Mouse (Mus musculus): ENCODE results near the gene Bpifb5.
A peak's percentile ranks its signal among the peaks of the same experiment; 100 is the strongest.
"Not testable (repeated sequence)": the region's sequence is repeated elsewhere in the genome, so short reads cannot be mapped to it uniquely, and the experiment has no call there.

The Bpifb5 gene

GRCm38 (mm10) chr2:154242726-154243125, 19.2 kb downstream of the Bpifb5 start:
- DNase-seq: not testable (repeated sequence)

- DNase-seq: peak; percentile 81
Measured at GRCm38 (mm10) chr2:154243356-154244036, 20.0 kb downstream of the Bpifb5 start.

DNA sequence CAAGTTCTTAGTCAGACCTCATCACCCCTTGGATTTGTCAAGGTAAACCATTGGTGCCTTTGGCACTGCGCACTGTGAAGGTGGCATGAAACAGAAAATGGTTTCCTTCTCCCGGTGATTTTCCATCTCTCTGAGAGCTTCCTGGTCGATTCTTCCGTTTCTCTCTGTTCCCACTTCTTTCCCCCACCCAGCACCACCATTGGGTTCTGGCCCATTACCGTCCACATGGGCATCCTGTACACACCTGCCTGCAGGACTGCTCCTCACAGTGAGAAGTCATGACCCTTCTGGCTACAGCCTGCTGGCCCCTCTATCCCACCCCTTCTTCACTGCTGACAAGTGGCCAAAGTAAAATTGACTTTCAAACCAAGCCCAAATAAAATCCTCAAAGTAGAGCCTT, 21.8 kb downstream of the Bpifb5 start:
- no peak for DNase-seq

- not testable (repeated sequence) for DNase-seq
Measured at GRCm38 (mm10) chr2:154255254-154255653, 31.7 kb downstream of the Bpifb5 start.

GRCm38 (mm10) chr2:154255770-154256169, 32.2 kb downstream of the Bpifb5 start:
- no peak for DNase-seq

DNA sequence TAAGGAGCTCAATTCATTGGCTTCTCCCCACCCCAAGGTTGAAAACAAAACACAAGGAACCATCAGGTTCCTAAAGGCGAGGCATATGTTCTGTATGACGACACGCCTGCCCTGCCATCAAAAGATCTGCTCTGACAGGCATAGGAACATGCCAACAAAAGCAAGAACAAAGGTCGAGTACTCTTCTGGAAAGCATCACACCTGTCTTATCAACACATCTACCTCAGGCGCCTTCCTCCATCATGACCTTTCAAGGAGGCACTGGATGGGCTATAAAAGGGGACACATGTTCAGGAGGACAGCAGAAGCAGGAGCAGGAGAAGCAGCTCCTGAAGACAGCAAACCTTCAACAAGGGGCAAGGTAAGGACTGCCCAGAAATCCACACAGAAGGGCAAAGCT, 34.0 kb downstream of the Bpifb5 start, which contains the start of gene Bpifb9a:
Bpifb9a (plus strand) TSS at position 301 of the 400 bp plus-strand sequence.
- not testable (repeated sequence) for DNase-seq

DNA sequence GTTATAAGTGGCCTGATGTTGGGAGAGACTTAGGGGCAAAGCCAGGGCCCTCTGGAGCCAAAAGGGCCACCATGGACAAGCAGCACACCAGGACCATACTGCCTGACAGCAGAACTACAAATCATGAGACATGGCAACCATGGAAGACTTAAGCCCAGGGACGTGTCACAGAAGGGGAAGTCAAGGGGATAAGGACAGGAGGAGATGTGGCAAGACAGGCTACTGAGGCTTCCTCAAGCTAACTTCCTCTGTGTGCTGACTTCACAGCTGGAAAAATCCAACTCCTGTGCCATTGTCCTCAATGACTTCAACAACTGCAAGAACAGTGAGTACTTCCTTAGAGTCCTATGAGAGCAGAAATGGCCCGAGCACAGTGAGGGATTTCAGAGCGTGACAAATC, 40.9 kb downstream of the Bpifb5 start:
- not testable (repeated sequence) for DNase-seq
